Mouse (Mus musculus): ENCODE measurements around the gene Gm21988. TPM values are rescaled to one million over a fixed set of nuclear protein-coding genes. Genes with fewer than 3 reads are reported as not detected.

Gene Gm21988
- polyA plus RNA-seq, 1 experiment: 15.8 TPM

GRCm38 (mm10) chr11:70230239-70230727 is 9.3 kb downstream of the Gm21988 start:
- under 1% methylated on average over 32 of the region's 32 CpGs for WGBS
- H3K27ac ChIP-seq (ENCODE audit: insufficient read depth, low read depth, low read length): peak overlapping the region; percentile 81
- peak; percentile 86 for DNase-seq

DNA sequence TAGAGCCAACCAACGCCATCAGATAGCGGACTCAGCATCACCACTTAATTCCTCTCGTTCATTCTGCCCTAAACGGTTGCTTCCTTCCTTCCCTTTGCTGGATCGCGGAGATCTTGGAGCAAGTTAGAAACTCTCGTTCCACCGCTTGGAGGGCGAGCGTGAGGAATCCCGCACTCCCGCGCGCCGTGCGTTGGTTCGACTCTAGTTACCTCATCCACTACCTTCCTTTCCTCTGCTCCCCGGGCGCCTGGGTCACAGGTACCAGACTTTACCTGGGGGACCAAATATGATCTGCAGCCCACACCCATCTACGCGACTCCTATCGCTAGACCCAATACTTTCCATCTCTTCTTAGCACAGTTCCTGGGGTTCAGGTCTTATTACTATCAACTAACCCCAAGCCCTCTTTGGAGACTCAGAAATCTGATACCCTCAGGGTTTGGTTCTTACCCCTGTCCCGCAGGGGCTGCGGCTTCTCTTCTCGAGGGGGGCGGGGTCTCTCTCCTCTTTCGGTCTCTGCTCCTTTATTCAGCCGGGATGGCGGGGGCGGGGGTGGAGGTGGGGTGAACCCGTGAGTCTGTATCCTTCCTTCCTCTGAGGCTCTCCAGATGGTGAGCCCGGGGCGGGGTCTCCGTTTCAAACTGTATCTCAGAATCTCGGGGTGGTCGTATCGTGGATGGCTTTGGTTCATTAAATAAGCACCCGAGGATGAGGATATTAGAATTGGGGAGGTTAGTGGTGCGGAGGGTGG is 10.2 kb downstream of the Gm21988 start, which contains the start of gene Bcl6b:
Gene Bcl6b (minus strand): TSS at position 539 of the 751 bp plus-strand sequence.
- no peaks in the 10 kb centered on the region for H3K27me3 ChIP-seq (replicated peaks; ENCODE audit: control insufficient read depth, insufficient read depth, low read length)
- TF ChIP-seq POLR2A (IDR thresholded peaks at IDR 0.05; ENCODE audit: low read depth, low read length): no peak
- TF ChIP-seq CTCF (conservative IDR thresholded peaks at IDR 0.05; ENCODE audit: insufficient read depth, insufficient read length, low read depth, low read length): no peak
- H3K4me1 ChIP-seq (ENCODE audit: control insufficient read depth, insufficient read depth, low read length): peaks cover 8% of the 10 kb centered on the region
- H3K36me3 ChIP-seq (ENCODE audit: control insufficient read depth, insufficient read depth, low read length): no peaks in the 10 kb centered on the region
- H3K27ac ChIP-seq (ENCODE audit: insufficient read depth, low read depth, low read length): peak within 1 kb of the TSS; percentile 81
- peak within 1 kb of the TSS; percentile 49 for H3K4me3 ChIP-seq (ENCODE audit: insufficient read depth, low read depth, low read length)
- WGBS: 2% methylated on average over 39 of the region's 39 CpGs
- DNase-seq: no peak

More at GRCm38 (mm10) chr11:70230239-70230727, 9.3 kb downstream of the Gm21988 start:
- Histone ChIP-seq H3K36me3 (ENCODE audit: control insufficient read depth, insufficient read depth, low read length) (no peaks in the 10 kb centered on the region), H3K27me3 (replicated peaks; ENCODE audit: control insufficient read depth, insufficient read depth, low read length) (no peaks in the 10 kb centered on the region), H3K4me3 (ENCODE audit: insufficient read depth, low read depth, low read length) (peak overlapping the region; percentile 49; the same call in 1 of the 2 replicates), H3K4me1 (ENCODE audit: control insufficient read depth, insufficient read depth, low read length) (peaks cover 8% of the 10 kb centered on the region)
- TF ChIP-seq CTCF (conservative IDR thresholded peaks at IDR 0.05; ENCODE audit: insufficient read depth, insufficient read length, low read depth, low read length) (peak; percentile 98), POLR2A (IDR thresholded peaks at IDR 0.05; ENCODE audit: low read depth, low read length) (peak; percentile 5)

DNA sequence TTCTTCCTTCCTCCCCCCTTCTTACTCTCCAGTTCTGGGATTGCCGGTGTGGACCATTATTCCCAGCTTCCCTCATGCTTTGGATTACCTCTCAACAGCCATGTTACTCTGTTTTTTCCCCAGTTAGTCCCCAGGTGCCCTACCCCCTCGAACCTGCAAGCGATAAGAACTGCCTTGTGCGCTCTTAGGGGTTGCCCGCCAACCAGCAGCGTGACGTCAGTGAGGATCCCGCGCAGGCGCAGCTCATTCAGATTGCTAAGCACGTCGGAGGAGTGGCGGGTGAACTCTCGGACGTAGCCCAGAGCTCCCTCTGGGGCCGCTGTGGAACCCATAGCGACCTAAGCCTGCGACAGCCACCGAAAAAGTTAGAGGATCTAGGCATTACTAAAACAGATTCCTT is 10.8 kb downstream of the Gm21988 start:
- H3K4me1 ChIP-seq (ENCODE audit: control insufficient read depth, insufficient read depth, low read length): peaks cover 13% of the 10 kb centered on the region
- peak overlapping the region; percentile 57; the same call in 1 of the 2 replicates for H3K27ac ChIP-seq (ENCODE audit: insufficient read depth, low read depth, low read length)
- peak overlapping the region; percentile 49 for H3K4me3 ChIP-seq (ENCODE audit: insufficient read depth, low read depth, low read length)
- H3K27me3 ChIP-seq (replicated peaks; ENCODE audit: control insufficient read depth, insufficient read depth, low read length): no peaks in the 10 kb centered on the region
- WGBS: 2% methylated on average over 19 of the region's 19 CpGs
- peak; percentile 91 for DNase-seq
- H3K36me3 ChIP-seq (ENCODE audit: control insufficient read depth, insufficient read depth, low read length): no peaks in the 10 kb centered on the region
- no peak for TF ChIP-seq CTCF (conservative IDR thresholded peaks at IDR 0.05; ENCODE audit: insufficient read depth, insufficient read length, low read depth, low read length)
- TF ChIP-seq POLR2A (IDR thresholded peaks at IDR 0.05; ENCODE audit: low read depth, low read length): no peak

DNA sequence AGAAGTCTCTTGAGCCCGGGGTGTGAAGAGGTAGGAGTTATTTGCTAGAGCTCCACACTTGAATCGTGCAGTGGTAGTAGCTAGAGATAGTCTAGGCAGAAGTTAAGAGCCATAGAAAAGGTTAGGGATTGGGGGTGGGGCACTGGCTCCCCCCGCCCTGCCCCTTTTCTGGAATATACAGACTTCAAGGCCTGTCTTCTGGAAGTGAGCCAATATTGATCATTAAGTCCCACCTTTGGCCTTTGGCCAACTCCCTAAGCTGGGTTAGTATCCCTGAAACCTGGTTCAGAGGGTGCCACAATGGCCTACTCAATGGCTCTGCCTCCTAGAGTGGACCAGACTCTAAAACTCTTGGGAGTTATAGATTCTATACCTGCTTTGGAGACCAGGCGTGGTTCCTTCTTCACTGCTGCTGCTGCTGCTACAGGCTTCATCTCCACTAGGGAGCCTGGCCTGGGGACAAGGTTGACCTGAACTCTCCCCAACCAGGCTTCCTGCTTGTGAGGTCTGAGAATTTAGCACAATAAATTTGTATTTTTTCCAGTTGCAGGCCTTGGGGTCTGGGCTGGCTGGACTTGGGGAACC is 11.9 kb downstream of the Gm21988 start:
- WGBS: 76% methylated on average over 4 of the region's 4 CpGs
- peaks cover 13% of the 10 kb centered on the region for H3K4me1 ChIP-seq (ENCODE audit: control insufficient read depth, insufficient read depth, low read length)
- no peak for TF ChIP-seq CTCF (conservative IDR thresholded peaks at IDR 0.05; ENCODE audit: insufficient read depth, insufficient read length, low read depth, low read length)
- TF ChIP-seq POLR2A (IDR thresholded peaks at IDR 0.05; ENCODE audit: low read depth, low read length): no peak
- no peak overlapping the region for H3K4me3 ChIP-seq (ENCODE audit: insufficient read depth, low read depth, low read length)
- no peak for DNase-seq
- H3K36me3 ChIP-seq (ENCODE audit: control insufficient read depth, insufficient read depth, low read length): no peaks in the 10 kb centered on the region
- H3K27me3 ChIP-seq (replicated peaks; ENCODE audit: control insufficient read depth, insufficient read depth, low read length): no peaks in the 10 kb centered on the region
- no peak overlapping the region for H3K27ac ChIP-seq (ENCODE audit: insufficient read depth, low read depth, low read length)

- Histone ChIP-seq H3K27ac (ENCODE audit: insufficient read depth, low read depth, low read length) (no peak overlapping the region), H3K4me3 (ENCODE audit: insufficient read depth, low read depth, low read length) (no peak overlapping the region), H3K27me3 (replicated peaks; ENCODE audit: control insufficient read depth, insufficient read depth, low read length) (no peaks in the 10 kb centered on the region), H3K36me3 (ENCODE audit: control insufficient read depth, insufficient read depth, low read length) (no peaks in the 10 kb centered on the region), H3K4me1 (ENCODE audit: control insufficient read depth, insufficient read depth, low read length) (peaks cover 17% of the 10 kb centered on the region)
- TF ChIP-seq CTCF (conservative IDR thresholded peaks at IDR 0.05; ENCODE audit: insufficient read depth, insufficient read length, low read depth, low read length): no peak
- no peak for TF ChIP-seq POLR2A (IDR thresholded peaks at IDR 0.05; ENCODE audit: low read depth, low read length)
- DNase-seq: peak; percentile 10
- WGBS: 36% methylated on average over 5 of the region's 5 CpGs
Observed at GRCm38 (mm10) chr11:70227126-70227525, 12.5 kb downstream of the Gm21988 start.

- no peaks in the 10 kb centered on the region for H3K27me3 ChIP-seq (replicated peaks; ENCODE audit: control insufficient read depth, insufficient read depth, low read length)
- H3K36me3 ChIP-seq (ENCODE audit: control insufficient read depth, insufficient read depth, low read length): no peaks in the 10 kb centered on the region
Observed at GRCm38 (mm10) chr11:70226602-70226890, 13.1 kb downstream of the Gm21988 start.

More at GRCm38 (mm10) chr11:70226602-70226890, 13.1 kb downstream of the Gm21988 start:
- peak; percentile 61 for DNase-seq
- H3K4me1 ChIP-seq (ENCODE audit: control insufficient read depth, insufficient read depth, low read length): peaks cover 18% of the 10 kb centered on the region
- no peak for TF ChIP-seq POLR2A (IDR thresholded peaks at IDR 0.05; ENCODE audit: low read depth, low read length)
- no peak for TF ChIP-seq CTCF (conservative IDR thresholded peaks at IDR 0.05; ENCODE audit: insufficient read depth, insufficient read length, low read depth, low read length)
- peak overlapping the region; percentile 25 for H3K4me3 ChIP-seq (ENCODE audit: insufficient read depth, low read depth, low read length)
- H3K27ac ChIP-seq (ENCODE audit: insufficient read depth, low read depth, low read length): no peak overlapping the region
- 15% methylated on average over 18 of the region's 18 CpGs for WGBS

All from kidney, adult 2 months (tissue).